Mouse (Mus musculus) adrenal gland, adult 18-20 months (tissue): ENCODE results near the gene Higd1a. TPM values are rescaled to one million over a fixed set of nuclear protein-coding genes. Genes with fewer than 3 reads are reported as not detected.

ENCODE experiments used
- DNase-seq, 2 experiments: peaks; one replicate each; pipeline ENCODE4 v3.0.0; 2021 to 2022; ENCODE audit warnings: low spot score in 2 of 2
- long read RNA-seq, 2 experiments: library from polyadenylated mRNA; stranded (forward); transcript quantifications; one replicate each; pipeline ENCODE4 v2.0.0; 2021
- total RNA-seq, 2 experiments: library from RNA; stranded (reverse); gene quantifications; 1 replicate in 1 of 2; 2 replicates in 1 of 2; pipeline ENCODE4 v1.2.3; 2021

The Higd1a gene
- total RNA-seq = 100 to 1,000 TPM in 1 of 2 experiments, 10 to 100 TPM in 1; 89.4 to 116 TPM
- long read RNA-seq, experiment 1, transcript Higd1a-201 (4 exons, 2,232 nt) = major isoform, 65 of 76 reads
- long read RNA-seq, experiment 1, partial matches to known transcripts = 2 of 76 reads
- long read RNA-seq, experiment 1, other reads (novel, unspliced or antisense) = 7 of 76 reads
- long read RNA-seq, experiment 2, transcript Higd1a-201 (4 exons, 2,232 nt) = major isoform, 202 of 243 reads
- long read RNA-seq, experiment 2, partial matches to known transcripts = 7 of 243 reads
- long read RNA-seq, experiment 2, other reads (novel, unspliced or antisense) = 31 of 243 reads

DNA sequence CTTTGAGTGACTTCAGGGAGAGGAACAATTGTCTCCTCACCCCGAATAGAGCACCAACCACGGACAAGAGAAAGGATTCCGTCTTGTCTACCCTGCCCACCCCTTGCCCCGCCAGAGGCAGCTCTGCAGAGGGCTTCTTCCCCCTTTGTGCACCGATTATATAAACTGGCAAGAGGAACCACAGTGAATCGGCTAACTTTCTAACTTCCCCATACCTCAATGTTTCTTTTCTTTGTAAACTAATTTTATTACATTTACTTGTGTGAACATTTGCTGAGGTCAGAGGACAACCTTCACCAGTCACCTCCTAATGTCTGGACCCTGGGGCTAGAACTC, at the start of gene Higd1a:
Gene Higd1a (minus strand): TSS at position 210 of the 336 bp plus-strand sequence.
- no peak for DNase-seq

DNA sequence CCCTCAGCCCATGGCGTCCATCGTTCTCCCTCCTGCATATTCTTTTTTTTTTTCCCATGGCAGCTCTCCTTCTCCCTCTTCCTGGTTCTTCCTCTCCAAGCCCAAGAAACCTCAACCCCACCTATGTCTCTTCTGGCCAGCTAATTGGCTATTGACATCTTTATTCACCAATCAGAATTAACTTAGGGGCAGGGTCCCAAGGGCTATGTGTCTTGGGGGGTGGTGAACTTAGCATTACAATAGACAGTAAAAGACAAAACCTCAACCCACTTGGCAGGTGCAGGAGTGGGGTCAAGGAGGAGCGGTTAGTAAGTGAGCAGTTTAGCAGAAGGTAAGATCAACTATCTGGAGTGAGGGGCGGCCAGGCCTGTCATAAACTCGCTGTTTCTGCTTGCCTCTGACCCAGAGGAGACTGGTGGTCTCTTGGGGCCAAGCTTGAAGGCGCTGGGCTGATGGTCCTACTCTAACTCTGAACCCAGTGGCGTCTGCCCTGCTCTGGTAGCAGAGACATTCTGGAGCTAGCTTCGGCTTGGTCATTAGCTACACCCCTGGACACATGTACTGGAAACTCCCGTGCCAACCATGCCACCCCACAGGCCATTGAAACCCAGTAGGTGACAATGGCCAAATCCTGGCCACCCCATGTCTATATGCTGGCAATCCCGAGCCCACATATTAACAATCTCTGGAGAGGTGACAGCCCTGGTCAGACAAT, 49.4 kb upstream of the Higd1a start:
- peak in 1 of 2 experiments; percentile 14 for DNase-seq

GRCm38 (mm10) chr9:121906456-121906855, 48.3 kb upstream of the Higd1a start:
- peak in 1 of 2 experiments; percentile 16 for DNase-seq

- DNase-seq = peak in 1 of 2 experiments; percentile 11
These were observed 47.5 kb upstream of the Higd1a start for GRCm38 (mm10) chr9:121905556-121906185.

GRCm38 (mm10) chr9:121904946-121905345, 46.8 kb upstream of the Higd1a start:
- DNase-seq = no peak

GRCm38 (mm10) chr9:121904319-121904718, 46.2 kb upstream of the Higd1a start:
- peak in 1 of 2 experiments; percentile 14 for DNase-seq

GRCm38 (mm10) chr9:121903476-121904305, 45.5 kb upstream of the Higd1a start:
- DNase-seq = peak in 1 of 2 experiments; percentile 35

DNA sequence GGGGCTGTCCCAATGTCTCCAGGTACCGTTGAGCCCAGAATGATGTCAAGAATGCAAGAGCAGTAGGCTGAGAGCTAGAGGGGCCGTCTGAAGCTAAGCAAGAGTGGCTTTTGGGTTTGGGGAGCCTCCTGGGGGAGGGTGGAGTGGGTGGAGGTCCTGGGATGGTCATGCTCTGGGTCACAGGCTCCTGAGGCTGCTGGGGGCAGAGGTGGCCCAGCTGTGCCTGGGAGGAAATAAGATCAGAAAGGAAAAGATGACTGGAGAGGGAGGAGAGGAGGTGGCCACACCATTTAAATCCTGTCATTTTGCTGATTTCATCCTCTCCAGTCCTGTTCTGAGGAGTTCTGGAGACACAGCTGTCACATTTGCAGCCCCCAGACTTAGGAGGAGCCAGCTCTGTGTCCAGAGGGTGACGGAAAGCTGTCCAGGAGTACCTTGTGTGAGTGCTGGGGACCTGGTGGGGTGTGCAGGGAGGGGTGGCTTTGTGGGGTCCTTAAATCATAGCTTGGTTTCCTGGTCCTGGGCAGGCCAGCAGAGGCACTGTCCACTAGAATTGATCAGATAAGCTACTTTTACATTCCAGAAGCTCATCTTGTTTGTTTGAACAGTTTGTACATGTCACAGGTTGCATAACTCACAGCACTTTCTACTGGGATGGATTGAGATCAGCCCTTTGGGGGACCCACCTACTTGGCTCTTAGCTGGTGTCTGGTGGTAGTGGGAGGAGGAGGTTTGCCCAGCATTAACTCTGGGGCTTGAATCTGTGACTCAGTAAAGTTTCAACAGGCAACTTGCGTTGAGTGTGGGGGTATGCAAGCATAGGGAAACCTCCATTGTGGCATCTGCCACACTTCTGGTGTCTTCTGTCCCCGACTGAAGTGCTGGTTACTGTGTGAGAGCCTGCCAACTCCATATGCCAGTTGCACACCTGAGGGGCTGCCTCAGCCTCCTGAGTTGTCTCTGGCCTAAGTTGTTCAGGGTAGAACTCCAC, 43.8 kb upstream of the Higd1a start:
- peak in 1 of 2 experiments; percentile 20 for DNase-seq

GRCm38 (mm10) chr9:121900282-121900855, 42.2 kb upstream of the Higd1a start:
- peak in 1 of 2 experiments; percentile 14 for DNase-seq

DNA sequence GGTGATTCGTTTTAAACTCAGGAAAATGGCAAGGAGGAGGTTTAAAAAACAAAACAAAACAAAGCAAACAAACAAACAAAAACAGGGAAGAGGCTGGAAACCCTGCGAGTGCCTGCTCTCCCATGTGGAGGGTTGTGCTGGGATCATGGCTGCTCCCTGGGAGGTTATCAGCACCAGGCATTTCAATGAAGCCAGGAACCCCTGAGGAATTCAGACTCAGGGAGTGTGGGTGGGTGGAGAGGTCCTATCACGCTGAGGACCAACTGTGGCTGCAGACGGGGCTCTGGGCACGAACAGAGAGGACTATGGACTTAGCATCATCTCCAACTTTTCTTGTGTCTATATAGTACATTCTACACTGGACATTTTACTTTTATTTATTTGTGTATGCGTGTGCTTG, 41.1 kb upstream of the Higd1a start:
- peak in 1 of 2 experiments; percentile 7 for DNase-seq

DNA sequence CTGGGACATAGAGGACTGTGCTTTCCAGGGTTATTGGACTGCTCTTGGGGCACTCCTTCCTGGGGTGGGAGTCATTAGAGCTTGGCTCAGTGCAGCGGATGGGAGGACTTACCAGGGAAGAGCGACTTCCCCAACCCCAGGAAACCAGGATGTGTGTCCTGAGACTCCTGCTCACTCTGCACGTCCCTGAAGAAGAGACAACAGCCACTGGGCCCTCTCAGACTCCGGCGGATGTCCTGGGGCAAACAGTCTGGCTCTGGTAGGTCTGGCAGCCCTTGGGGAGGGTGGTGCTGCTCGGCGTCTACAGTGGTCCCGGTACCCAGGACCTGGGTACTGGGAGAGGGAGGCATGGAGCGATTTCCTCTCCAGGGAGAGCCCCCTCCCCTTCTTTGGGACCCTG, 40.1 kb upstream of the Higd1a start, which contains the start of gene Ackr2:
Gene Ackr2 (plus strand): TSS at position 111 of the 400 bp plus-strand sequence.
- DNase-seq = peak in 1 of 2 experiments; percentile 17

GRCm38 (mm10) chr9:121896820-121897219, 38.7 kb upstream of the Higd1a start:
- no peak for DNase-seq

DNA sequence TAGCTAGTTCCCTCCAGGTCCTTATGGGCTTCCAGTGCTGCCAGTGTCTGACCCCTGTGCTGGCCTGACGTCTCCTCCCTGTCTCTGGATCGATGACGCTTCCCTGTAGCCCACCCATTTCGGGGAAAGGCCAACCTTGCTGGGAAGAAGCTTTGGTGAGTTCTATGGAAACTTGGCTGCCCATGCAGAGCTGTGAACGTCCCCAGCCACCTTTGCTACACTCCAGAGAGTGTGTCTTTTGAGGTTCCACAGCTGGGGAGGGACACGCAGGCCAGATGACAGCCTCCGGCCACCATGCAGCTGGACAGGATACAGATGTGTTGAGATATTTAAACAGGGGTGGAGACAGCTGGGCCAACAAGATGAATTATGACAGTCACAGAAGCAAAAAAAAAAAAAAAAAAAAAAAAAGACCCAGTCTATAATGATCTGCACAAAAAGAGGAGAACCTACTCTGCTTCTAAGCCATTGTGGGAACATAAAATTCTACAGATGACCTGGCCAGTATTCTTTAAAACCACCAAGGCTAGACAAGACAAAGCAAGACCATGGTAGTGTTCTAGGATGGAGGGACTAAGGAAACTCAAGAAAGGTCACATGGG, 37.3 kb upstream of the Higd1a start:
- peak in 1 of 2 experiments; percentile 17 for DNase-seq

DNA sequence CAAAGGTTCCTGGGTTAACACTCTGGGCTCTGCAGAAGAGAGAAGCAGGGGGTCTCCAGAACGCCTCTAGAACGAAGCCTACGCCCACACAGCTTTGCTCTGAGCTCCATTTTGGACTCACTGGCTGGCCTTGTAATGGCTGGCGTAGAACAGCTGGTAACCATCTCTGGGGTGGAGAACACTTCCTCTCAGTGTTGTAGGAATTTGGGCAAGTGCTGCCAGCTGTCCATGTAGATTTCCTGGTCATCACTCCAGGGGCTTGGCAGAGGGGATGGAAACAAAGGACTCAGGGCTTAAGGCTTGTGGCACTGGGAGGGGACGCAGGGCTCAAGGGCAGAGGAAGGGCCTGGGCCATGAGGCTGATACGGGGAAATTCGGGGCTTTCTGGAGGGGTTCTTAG, 36.3 kb upstream of the Higd1a start:
- DNase-seq = peak in 1 of 2 experiments; percentile 15

DNA sequence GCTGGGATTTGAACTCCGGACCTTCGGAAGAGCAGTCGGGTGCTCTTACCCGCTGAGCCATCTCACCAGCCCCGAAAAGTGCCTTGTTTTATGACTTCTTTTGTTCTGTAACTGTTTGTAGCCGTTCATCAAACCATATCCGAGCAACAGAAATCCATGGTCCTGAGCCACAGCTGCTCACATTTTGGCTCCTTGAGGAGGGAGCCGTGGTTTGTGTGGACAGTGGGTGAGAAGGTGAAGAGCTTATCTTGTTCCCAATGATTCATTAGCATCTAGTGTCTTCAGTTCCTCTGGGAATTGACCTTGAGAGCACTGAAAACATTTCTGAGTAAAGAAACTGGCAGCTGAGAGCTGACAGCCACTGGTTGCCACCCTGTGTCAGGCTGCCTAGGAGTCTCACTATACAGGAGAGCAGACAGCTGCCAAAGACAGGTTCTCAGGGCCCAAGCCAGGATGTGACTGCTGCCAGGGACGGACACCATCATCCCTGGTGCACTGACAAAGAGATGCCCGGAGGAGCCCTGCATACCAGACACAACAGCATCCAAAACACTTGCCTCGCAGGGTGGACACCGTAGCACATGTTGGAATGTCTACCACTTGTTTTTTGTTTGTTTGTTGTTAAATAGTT, 34.0 kb upstream of the Higd1a start:
- DNase-seq = peak in 1 of 2 experiments; percentile 19

DNA sequence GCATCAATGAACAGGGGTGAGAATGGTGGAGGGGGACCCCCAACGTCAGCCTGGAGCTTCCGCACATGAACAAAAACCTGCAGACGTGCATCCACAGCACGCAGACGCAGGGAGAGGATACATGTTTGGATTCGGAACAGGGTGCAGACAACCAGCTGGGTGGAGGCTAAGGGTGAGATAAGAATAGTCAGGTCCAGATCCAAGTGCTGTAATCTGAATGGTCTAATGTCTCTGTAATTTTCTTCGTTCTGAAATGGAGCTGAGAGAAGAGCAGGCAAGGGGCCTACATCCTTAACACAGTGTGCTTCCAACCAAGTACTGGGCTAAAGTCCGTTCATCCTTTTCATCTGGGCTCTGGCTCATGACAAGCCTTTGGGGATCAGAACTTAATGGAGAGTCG, 33.1 kb upstream of the Higd1a start:
- peak in 1 of 2 experiments; percentile 19 for DNase-seq

DNA sequence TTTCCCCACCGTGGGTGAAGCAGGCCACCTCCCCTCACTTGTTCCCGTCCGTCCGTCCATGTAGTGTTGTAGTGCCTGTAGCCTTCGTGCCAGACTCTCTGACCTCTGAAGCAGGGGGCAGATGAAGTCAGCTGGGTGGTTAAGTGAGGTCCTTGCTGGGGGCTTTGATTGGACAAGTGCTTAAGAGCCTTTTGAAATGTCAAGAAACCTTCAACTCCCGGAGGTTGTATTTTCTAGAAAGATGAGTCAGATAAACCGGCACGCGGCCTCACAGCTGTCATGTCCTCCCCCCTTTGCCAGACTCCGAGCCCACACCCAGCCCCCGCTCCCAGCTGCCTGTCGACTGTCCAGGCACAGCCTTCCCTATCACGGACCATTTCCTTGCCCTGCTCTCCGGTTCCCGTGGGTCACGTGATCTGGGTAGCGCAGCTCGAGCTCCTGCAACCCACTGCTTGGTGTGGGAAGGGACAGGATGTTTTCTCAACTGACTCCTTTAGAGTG, 32.3 kb upstream of the Higd1a start:
- DNase-seq = peak; percentile 65 to 79

DNA sequence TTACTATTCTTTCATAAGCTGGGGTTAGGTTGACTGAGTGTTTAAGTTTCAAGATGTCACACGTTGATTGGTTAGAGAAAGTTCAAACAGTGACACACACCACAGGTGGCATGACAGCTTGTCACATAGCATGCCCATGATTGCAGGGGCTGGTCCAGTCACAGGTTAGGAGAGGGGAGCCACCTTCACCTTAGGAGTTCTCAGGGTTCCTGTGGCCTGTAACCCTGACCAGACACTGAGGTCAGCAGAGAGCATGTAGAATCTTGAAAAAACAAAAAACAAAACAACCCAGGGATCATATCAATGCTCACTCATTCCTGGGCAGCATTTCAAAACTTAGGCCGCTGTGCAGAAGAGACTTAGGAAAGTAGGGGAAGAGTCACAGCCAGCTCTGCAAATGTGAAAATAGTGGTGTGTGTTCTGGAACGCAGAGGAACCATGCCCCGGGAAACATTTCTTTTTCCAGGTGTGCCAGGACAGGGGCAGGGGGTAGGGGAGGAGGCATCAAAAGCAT, 31.8 kb upstream of the Higd1a start:
- DNase-seq = peak in 1 of 2 experiments; percentile 35
